Mouse (Mus musculus) CD4-positive helper T cell, adult 2 months (primary cell): ENCODE data around the gene Dcaf11.

Experiments
- DNase-seq: peaks from one replicate; pipeline ENCODE4 v3.0.0-alpha.2; 2012; ENCODE audit warnings: low read depth, missing footprints, low spot score

Dcaf11 gene

DNA sequence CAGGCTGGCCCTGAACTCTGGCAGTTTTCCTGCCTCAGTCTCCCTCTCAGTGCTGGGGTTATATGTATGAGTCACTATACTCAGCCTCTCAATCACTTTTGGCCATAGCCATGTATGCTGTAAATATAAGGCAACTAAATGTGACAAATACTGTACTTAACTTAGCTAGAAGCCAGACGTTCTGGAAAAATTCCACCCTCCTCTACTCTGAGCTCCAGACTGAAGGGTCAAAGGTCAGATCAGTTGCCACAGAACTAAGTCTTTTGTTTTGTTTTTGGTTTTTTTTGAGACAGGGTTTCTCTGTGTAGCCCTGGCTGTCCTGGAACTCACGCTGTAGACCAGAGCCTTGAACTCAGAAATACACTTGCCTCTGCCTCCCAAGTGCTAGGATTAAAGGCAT is 56.1 kb downstream of the Dcaf11 start:
- no peak for DNase-seq

DNA sequence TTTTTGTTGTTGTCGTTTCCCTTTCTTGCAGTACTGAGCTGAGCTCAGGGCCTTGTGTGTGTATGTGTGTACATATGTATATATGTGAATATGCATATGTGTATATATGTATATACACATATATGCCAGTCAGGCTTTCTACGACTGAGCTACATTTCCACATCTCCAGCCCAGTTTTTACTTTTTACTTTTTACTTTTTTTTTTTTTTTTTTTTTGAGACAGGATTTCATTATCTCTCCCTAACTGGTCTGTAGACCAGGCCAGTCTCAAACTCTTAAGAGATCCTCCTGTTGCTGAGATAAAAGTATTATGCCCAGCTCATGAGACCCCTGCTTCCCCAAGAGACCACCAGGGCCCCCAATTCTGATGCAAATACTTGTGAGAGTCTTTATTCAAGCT is 57.0 kb downstream of the Dcaf11 start:
- no peak for DNase-seq

DNA sequence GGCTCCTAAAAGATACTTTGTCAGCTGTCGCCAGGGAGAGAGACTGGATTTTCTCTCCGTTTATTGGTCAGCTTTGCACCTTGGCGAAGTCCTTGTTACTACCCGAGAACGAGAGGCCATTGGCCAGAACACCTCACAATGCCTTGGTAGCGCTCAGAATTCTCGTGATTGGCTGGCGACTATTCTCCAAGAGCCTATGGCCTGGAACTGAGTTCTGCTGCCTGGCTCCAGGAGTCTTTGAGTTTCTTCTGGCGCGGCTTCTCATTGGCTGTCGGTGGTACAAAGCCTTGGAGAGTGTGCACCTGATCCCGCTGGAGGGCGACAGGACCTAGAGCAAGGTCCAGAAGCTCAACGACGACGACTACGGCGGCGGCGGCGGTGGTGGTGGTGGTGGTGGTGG is 58.0 kb downstream of the Dcaf11 start, which contains the start of gene Rec8:
Gene Rec8 (plus strand): TSS at position 216 of the 400 bp plus-strand sequence.
- DNase-seq: peak; percentile 63

DNA sequence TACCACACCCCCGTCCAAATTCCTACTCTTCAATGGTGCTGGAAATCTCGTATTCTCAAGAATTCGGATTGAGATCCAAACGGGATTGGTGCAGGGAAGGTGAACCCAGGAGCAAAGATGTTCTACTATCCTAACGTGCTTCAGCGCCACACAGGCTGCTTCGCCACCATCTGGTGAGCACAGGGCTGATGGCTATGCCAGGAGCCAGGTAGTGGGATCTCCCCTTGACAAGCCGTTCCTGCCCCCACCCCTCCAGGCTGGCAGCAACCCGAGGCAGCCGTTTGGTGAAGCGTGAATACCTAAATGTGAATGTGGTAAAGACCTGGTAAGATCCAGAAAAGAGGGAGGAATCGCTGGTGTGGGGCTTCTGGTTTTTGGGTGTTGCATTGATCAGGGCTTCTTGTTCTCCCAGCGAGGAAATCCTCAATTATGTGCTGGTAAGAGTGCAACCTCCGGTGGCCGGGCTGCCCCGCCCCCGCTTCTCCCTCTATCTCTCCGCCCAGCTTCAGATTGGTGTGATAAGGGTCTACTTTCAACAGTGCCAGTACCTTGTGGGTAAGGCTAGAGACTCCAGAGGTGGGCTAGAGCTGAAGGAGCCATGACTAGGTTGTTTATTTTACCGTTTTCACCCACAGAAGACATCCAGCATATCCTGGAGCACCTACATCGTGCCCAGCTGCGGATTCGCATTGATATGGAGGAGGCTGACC is 58.8 kb downstream of the Dcaf11 start:
- DNase-seq: peak; percentile 22
